Mouse (Mus musculus): ENCODE measurements around the gene Lce1a2.
"Not testable (repeated sequence)": the region's sequence is repeated elsewhere in the genome, so short reads cannot be mapped to it uniquely, and the experiment has no call there.

GRCm38 (mm10) chr3:92689154-92689553 is 19.0 kb upstream of the Lce1a2 start:
- TF ChIP-seq CTCF (IDR thresholded peaks at IDR 0.05; ENCODE audit: low read depth, low read length); TAL1 (conservative IDR thresholded peaks at IDR 0.05; ENCODE audit: low read depth, low read length): not testable (repeated sequence)
